Mouse (Mus musculus) MEL (cell line): ENCODE results near the gene Atg14. TPM values are rescaled to one million over a fixed set of nuclear protein-coding genes. Genes with fewer than 3 reads are reported as not detected.

Experiments
- DNase-seq: peaks from one replicate; pipeline ENCODE4 v3.0.0; 2011; ENCODE audit warnings: low read depth, low spot score
- H3K27ac ChIP-seq: 2 replicates; pipeline ENCODE4 v1.5.1; 2012; ENCODE audit warnings: low read depth, mild to moderate bottlenecking, control low read depth, low read length, moderate library complexity; ENCODE audit not compliant: control insufficient read depth
- H3K27me3 ChIP-seq, 2 experiments: fragments of 150-350 bp in 1 of 2; sonication (generic) in 1 of 2; 2 replicates each; pipeline ENCODE4 v1.6.1; 2012; ENCODE audit warnings: low read length in 2 of 2, mild to moderate bottlenecking in 2 of 2, improper control_type of control experiment in 1 of 2, moderate library complexity in 1 of 2; ENCODE audit not compliant: insufficient read depth in 2 of 2, control insufficient read depth in 1 of 2
- H3K36me3 ChIP-seq, 2 experiments: 2 replicates each; pipeline ENCODE4 v1.6.1; 2012 to 2014; ENCODE audit warnings: low read length in 2 of 2, improper control_type of control experiment in 1 of 2, inconsistent platforms in 1 of 2, mild to moderate bottlenecking in 1 of 2; ENCODE audit not compliant: insufficient read depth in 2 of 2, control insufficient read depth in 1 of 2
- H3K4me1 ChIP-seq, 2 experiments: fragments of 150-350 bp in 1 of 2; sonication (generic) in 1 of 2; 2 replicates each; pipeline ENCODE4 v1.6.1; 2012; ENCODE audit warnings: low read length in 2 of 2, improper control_type of control experiment in 1 of 2, mild to moderate bottlenecking in 1 of 2; ENCODE audit not compliant: insufficient read depth in 2 of 2, control insufficient read depth in 1 of 2
- H3K4me3 ChIP-seq, 2 experiments: fragments of 150-350 bp in 1 of 2; sonication (generic) in 1 of 2; 2 replicates each; pipeline ENCODE4 v1.5.1; 2012; ENCODE audit warnings: low read depth in 2 of 2, low read length in 2 of 2, mild to moderate bottlenecking in 2 of 2, moderate library complexity in 2 of 2, control low read depth in 1 of 2, improper control_type of control experiment in 1 of 2; ENCODE audit not compliant: control insufficient read depth in 1 of 2, insufficient read depth in 1 of 2
- H3K79me2 ChIP-seq: 2 replicates; pipeline ENCODE4 v1.6.1; 2012; ENCODE audit warnings: mild to moderate bottlenecking, low read length, moderate library complexity; ENCODE audit not compliant: control insufficient read depth, poor library complexity, insufficient read depth
- H3K9ac ChIP-seq: 2 replicates; pipeline ENCODE4 v1.6.1; 2012; ENCODE audit warnings: low read depth, mild to moderate bottlenecking, control low read depth, low read length, moderate library complexity; ENCODE audit not compliant: control insufficient read depth, poor library complexity, severe bottlenecking
- H3K9me3 ChIP-seq: fragments of 150-350 bp; sonication (generic); replicated peaks from 2 replicates; pipeline ENCODE4 v1.6.1; 2012; ENCODE audit warnings: mild to moderate bottlenecking, low read length, improper control_type of control experiment, moderate library complexity; ENCODE audit not compliant: insufficient read depth
- BHLHE40 ChIP-seq: IDR thresholded peaks from 2 replicates; pipeline ENCODE4 v1.6.1; 2012; ENCODE audit warnings: low read depth, mild to moderate bottlenecking, inconsistent platforms, low read length, improper control_type of control experiment, borderline replicate concordance
- E2F4 ChIP-seq: IDR thresholded peaks from 2 replicates; pipeline ENCODE4 v1.6.1; 2011; ENCODE audit warnings: low read depth, low read length, improper control_type of control experiment, borderline replicate concordance
- ETS1 ChIP-seq: IDR thresholded peaks from 2 replicates; pipeline ENCODE4 v1.6.1; 2012; ENCODE audit warnings: low read depth, mild to moderate bottlenecking, inconsistent platforms, low read length, improper control_type of control experiment, moderate library complexity
- GATA1 ChIP-seq: IDR thresholded peaks from 2 replicates; pipeline ENCODE4 v1.6.1; 2011; ENCODE audit warnings: low read depth, low read length, improper control_type of control experiment
- HCFC1 ChIP-seq: IDR thresholded peaks from 2 replicates; pipeline ENCODE4 v1.6.1; 2012; ENCODE audit warnings: low read depth, mild to moderate bottlenecking, inconsistent platforms, low read length, improper control_type of control experiment, moderate library complexity
- JUND ChIP-seq: IDR thresholded peaks from 2 replicates; pipeline ENCODE4 v1.6.1; 2011; ENCODE audit warnings: low read depth, mild to moderate bottlenecking, improper control_type of control experiment, low read length
- KAT2A ChIP-seq: conservative IDR thresholded peaks from 2 replicates; pipeline ENCODE4 v1.6.1; 2012; ENCODE audit warnings: low read depth, low read length, improper control_type of control experiment, inconsistent platforms
- MAX ChIP-seq: IDR thresholded peaks from 2 replicates; pipeline ENCODE4 v1.6.1; 2011; ENCODE audit warnings: low read length, improper control_type of control experiment
- MEF2A ChIP-seq: IDR thresholded peaks from 2 replicates; pipeline ENCODE4 v1.6.1; 2014; ENCODE audit warnings: low read depth, mild to moderate bottlenecking, inconsistent platforms, low read length, improper control_type of control experiment; ENCODE audit not compliant: poor library complexity, insufficient replicate concordance, severe bottlenecking; ENCODE audit errors: extremely low read depth
- MYB ChIP-seq: IDR thresholded peaks from 2 replicates; pipeline ENCODE4 v1.6.1; 2011; ENCODE audit warnings: mild to moderate bottlenecking, low read depth, low read length, improper control_type of control experiment
- POLR2AphosphoS2 ChIP-seq: IDR thresholded peaks from 2 replicates; pipeline ENCODE4 v1.6.1; 2011; ENCODE audit warnings: low read length, improper control_type of control experiment
- SIN3A ChIP-seq: IDR thresholded peaks from 2 replicates; pipeline ENCODE4 v1.6.1; 2012; ENCODE audit warnings: low read length, improper control_type of control experiment, inconsistent platforms
- SMC3 ChIP-seq: IDR thresholded peaks from 2 replicates; pipeline ENCODE4 v1.6.1; 2011; ENCODE audit warnings: low read depth, low read length, improper control_type of control experiment
- TCF12 ChIP-seq: IDR thresholded peaks from 2 replicates; pipeline ENCODE4 v1.6.1; 2014; ENCODE audit warnings: low read depth, mild to moderate bottlenecking, inconsistent platforms, low read length, improper control_type of control experiment, moderate library complexity
- ZC3H11A ChIP-seq: IDR thresholded peaks from 2 replicates; pipeline ENCODE4 v1.6.1; 2012; ENCODE audit warnings: low read depth, mild to moderate bottlenecking, inconsistent platforms, low read length, improper control_type of control experiment
- ZNF384 ChIP-seq: IDR thresholded peaks from 2 replicates; pipeline ENCODE4 v1.6.1; 2012; ENCODE audit warnings: low read depth, mild to moderate bottlenecking, inconsistent platforms, low read length, improper control_type of control experiment
- polyA plus RNA-seq, 2 experiments: library from polyadenylated mRNA; stranded (reverse) in 1 of 2; unstranded in 1 of 2; fragments of >175 nt in 1 of 2; fragments of >200 nt in 1 of 2; gene quantifications; 2 replicates each; pipeline versions ENCODE4 v1.2.1 to v1.2.4; 2012; ENCODE audit warnings: low replicate concordance in 2 of 2, low read depth in 1 of 2; ENCODE audit not compliant: insufficient read length in 2 of 2, insufficient read depth in 1 of 2, missing spikeins in 1 of 2
- total RNA-seq: library from RNA; depleted of rRNA; stranded (reverse); fragments of 300-350 nt; gene quantifications from 2 replicates; pipeline ENCODE4 v1.2.3, GENCODE M21; 2012

The Atg14 gene
- total and polyA plus RNA-seq, 3 experiments = 3.1 to 5.7 TPM; not detected in 1

GRCm38 (mm10) chr14:47510244-47510643 lies 60.2 kb downstream of the Atg14 start:
- peaks cover 3 to 14% of the 10 kb centered on the region in 2 experiments for H3K4me1 ChIP-seq

GRCm38 (mm10) chr14:47508035-47508434 lies 62.4 kb downstream of the Atg14 start:
- peaks cover 5 to 9% of the 10 kb centered on the region in 2 experiments for H3K36me3 ChIP-seq
- no peak overlapping the region for H3K4me3 ChIP-seq
- no peak overlapping the region for H3K9ac ChIP-seq
- no peak overlapping the region for H3K27ac ChIP-seq
- no peak for TF ChIP-seq GATA1
- TF ChIP-seq MEF2A = no peak
- no peak for TF ChIP-seq E2F4
- no peak for TF ChIP-seq ETS1
- no peak for TF ChIP-seq KAT2A
- TF ChIP-seq JUND = no peak
- no peak for TF ChIP-seq HCFC1
- no peak for TF ChIP-seq SMC3
- no peak for TF ChIP-seq BHLHE40
- H3K79me2 ChIP-seq = peaks cover 2% of the 10 kb centered on the region; the same call in 1 of the 2 replicates
- peaks cover 3 to 9% of the 10 kb centered on the region in 2 experiments; a peak in 3 of 4 replicates for H3K4me1 ChIP-seq
- H3K27me3 ChIP-seq = no peaks in the 10 kb centered on the region
- H3K9me3 ChIP-seq = no peaks in the 10 kb centered on the region
- no peak for DNase-seq

More at GRCm38 (mm10) chr14:47510244-47510643, 60.2 kb downstream of the Atg14 start:
- Histone ChIP-seq H3K27ac (no peak overlapping the region), H3K9ac (no peak overlapping the region), H3K4me3 (no peak overlapping the region), H3K36me3 (peaks cover 0 to 15% of the 10 kb centered on the region in 2 experiments), H3K79me2 (peaks cover 2% of the 10 kb centered on the region; the same call in 1 of the 2 replicates), H3K27me3 (no peaks in the 10 kb centered on the region), H3K9me3 (no peaks in the 10 kb centered on the region)
- TF ChIP-seq ETS1 (no peak), SIN3A (no peak), POLR2AphosphoS2 (no peak), TCF12 (no peak)
- no peak for DNase-seq

GRCm38 (mm10) chr14:47506676-47507075 lies 63.8 kb downstream of the Atg14 start:
- Histone ChIP-seq H3K4me1 (peaks cover 2 to 4% of the 10 kb centered on the region in 2 experiments; a peak in 3 of 4 replicates), H3K27me3 (no peaks in the 10 kb centered on the region), H3K36me3 (peaks cover 4 to 5% of the 10 kb centered on the region in 2 experiments), H3K4me3 (no peak overlapping the region), H3K9ac (no peak overlapping the region), H3K9me3 (no peaks in the 10 kb centered on the region), H3K79me2 (no peaks in the 10 kb centered on the region; the same call in 1 of the 2 replicates), H3K27ac (no peak overlapping the region)
- TF ChIP-seq MYB (no peak), ZC3H11A (no peak), MAX (no peak), ZNF384 (no peak)
- no peak for DNase-seq
